Mouse (Mus musculus) heart, adult 8-10 months (tissue): Measurements from ENCODE around the gene Macrod1. TPM values are rescaled to one million over a fixed set of nuclear protein-coding genes. Genes with fewer than 3 reads are reported as not detected.
"Not testable (repeated sequence)": the region's sequence is repeated elsewhere in the genome, so short reads cannot be mapped to it uniquely, and the experiment has no call there.

ENCODE experiments used
- DNase-seq: peaks from one replicate; pipeline ENCODE4 v3.0.0; 2022; ENCODE audit warnings: low spot score
- total RNA-seq, 4 experiments: library from RNA; stranded (reverse); gene quantifications; 2 replicates each; pipeline ENCODE4 v1.2.4; 2022

Macrod1 gene
- total RNA-seq, 4 experiments from 2014 or later: 318 to 340 (median 328) TPM

DNA sequence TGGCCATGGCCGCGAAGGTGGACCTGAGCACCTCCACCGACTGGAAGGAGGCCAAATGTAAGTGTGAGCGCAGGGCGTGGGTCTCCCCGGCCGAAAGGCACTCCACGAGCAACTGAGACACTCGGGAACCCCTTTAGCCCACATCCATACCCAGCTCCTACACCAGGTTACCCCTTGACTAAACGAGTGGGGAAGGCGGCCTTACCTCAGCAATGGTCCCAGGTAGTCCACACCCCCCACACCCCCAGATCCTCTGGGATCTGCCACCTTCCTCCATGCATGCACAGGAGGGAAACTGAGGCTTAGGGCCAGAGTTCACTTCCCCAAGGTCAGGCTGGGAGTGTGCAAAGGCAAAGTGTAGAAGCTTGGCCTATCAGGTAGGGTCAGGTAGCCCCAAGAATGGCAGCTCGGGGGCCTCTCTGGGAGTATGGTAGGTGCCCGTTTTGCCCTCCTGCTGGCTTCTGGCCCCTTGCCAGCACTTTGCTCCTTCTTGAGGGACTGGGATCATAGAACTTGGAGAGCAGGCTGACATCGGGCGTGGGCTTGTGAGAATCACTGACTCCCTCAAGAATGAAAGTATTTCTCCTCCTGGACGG is 614 bp downstream of the Macrod1 start:
- no peak for DNase-seq

DNA sequence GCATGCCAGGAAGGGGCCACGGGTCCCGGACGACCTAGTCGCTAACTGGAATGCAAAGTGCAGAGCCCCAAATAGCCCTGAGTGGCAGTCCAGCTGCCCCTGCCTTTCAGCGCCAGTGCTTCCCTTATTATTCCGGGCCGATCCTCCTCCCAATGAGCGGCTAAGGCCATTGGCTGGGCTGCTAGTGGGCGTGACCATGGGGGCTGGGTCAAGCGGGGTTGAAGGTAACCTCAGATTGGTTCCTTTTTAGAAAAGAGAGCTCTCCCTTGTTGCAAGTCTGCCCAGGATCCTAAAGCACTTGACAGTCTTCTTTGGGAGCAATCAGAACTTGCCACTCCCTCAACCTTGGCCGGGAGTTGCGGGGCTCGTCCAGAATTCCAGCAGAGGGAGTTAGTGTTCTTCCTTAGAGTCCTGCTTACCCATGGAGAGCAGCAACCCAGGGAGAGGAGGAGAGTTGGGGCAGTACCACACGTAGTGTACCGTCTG is 1.2 kb downstream of the Macrod1 start:
- peak; percentile 91 for DNase-seq

DNA sequence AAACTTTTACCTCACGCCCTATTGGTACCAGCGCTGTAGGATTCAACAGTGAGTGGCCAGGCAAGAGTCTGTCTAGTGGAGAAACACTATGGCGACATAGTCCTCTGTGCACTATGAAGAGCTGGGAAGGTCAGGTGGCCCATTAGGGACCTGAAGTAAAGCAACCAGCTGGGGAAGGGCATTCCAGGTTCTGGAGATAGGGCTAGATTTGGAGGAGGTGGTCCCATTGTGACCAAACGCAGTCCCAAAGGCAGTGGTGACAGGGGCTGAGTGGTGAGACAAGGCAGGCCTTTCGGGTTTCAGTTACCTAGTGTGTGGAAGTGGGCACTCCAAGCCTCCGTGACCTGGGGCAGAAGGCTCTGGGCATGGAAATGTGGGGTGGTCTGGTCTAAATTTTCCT is 1.9 kb downstream of the Macrod1 start:
- no peak for DNase-seq

DNA sequence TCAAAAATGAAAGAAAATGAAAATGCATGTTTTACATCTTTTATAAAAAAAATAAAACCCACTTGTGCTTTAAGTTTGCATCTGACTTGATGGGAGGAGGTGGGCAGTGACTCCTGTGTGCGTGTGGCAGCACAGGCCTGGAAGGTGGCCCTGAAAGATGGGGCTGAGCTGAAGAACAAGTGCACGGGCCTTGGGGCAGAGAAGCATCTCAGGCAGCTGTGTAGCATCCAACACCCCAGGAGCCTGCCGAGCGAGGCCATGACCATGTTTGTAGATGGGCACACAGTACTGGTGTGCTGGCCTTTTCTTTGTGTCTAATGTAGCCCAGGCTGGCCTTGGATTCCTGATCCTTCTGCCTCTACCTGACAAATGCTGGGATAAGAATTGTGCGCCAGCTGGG is 5.5 kb downstream of the Macrod1 start:
- DNase-seq: no peak

DNA sequence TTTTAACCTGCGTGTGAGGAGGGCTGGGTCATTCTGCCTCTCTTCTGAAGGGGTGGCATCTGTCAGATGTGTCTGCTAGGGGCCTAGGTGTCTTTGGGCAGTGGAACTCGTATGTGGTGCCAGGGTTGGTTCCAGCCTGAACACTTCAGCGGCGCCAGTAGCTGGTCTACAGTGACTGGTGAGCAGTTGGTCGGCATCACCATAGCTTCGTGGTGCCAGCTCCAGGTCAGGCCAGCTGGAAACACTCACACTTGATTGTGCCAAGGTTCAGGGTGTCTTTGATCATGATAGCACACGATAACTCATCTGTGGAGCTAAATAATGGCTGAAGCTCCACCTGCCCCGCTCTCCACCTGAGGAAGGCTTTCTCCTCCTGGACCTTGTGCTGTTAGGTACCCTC is 6.3 kb downstream of the Macrod1 start:
- DNase-seq: no peak

DNA sequence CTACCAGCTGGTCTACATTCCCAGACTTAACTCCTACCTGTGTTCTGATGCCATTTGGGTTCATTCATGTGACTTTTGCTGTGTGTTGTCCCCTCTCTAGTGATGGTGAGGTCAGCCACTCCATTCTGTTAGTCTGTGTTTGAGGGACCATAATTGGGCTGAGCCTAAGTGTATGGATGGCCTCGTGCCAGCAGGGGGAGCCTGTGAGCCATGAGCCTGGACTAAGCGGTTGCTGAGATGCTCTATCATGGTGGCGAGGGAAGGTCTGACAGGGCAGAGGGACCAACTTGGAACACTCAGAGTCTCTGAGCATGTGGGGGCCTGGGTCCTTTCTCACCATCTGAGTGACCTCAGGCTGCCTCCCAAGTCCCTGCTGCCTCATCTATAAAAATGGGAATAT is 8.0 kb downstream of the Macrod1 start:
- peak; percentile 78 for DNase-seq

DNA sequence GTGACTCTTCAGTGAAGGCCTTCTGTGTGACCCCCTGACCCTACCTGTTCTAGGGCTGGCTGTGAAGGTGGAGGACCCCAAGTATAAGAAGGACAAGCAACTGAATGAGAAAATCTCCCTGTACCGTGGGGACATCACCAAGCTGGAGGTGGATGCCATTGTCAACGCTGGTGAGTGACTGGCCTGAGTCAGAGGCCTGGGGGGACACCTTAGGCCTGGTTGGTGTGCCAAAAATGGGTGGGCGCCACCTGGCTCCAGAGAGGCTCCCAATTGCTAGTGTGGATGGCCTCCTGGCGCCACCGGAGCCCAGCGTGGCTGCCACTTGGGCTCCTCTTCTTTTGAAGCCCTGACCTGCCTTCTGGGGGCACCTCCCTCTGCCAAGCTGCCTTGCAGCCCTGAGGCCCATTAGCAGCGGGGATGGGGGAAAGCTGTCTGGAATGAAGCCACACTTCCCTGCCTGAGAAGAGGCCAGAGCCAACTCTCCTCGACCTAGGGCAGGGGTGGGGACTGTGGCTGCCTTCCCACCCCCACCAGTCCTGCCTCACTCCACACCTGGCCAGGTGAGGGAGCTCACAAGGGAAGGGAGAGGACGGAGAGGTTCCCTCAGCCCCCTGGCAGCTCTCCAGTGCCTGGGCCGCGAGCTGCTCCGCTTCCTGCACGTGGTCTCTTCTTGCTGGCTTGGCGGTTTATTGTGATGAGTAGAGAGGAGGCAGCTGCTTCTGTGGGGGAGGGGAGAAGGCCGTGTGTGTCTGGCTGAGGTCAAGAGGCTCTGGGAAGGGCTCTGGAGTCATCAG is 9.6 kb downstream of the Macrod1 start:
- no peak for DNase-seq

DNA sequence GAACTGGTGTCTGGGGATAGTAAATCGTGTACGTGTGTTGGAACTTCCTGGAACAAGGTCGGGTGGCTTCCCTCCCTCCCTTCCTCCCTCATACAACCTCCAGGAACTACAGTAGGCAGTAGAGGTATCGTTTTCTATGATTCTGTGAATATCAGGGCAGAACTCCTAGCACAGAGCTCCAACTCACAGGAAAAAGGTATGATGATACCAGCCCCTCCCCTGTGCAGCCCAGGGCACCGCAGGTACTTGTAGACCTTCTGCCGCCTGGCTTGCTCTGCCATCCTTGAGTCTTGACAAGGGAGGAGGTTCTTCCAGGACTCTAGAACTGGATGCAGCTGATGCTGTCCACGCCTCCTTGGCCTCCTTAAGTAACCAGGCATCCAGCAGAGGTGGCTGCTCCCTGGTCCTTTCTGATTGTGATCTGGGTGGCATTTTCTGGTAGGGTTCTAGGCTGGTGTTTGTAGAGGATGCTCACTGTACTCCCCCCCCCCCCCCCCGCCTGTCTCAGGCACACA is 10.3 kb downstream of the Macrod1 start:
- DNase-seq: no peak

DNA sequence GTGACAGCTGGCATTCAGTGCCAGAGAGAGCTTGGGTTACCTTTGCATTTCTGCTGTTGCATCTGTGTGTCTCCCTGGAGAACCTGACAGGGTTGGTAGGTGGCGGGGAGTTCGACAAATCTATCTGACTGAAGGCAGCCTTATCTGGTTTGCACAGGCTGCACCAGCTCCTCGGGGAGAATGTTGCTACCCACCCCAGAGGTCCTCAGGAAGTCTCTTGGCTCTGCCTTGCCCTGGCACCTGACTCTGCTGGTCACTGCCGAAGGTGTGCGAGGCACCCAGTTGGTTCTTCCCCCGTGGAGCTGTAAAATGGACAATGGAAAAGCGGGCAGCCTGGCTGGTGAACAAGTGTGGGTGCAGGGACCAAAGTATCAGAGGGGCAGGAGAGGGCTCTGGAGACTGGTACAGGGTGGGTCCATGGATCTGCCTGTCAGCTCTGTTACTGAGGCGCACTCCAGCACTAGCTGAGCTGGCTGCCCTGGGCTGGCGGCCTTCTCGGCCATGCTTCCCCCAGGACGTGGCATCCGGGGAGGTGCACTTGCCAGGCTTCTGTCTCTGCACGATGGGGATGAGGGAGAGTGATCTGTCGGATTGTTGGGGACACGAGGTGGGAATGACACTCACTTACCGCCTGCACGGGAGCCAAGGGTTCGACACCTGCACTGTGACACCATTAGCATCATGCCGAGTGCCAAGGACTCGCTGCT is 10.9 kb downstream of the Macrod1 start:
- DNase-seq: no peak

DNA sequence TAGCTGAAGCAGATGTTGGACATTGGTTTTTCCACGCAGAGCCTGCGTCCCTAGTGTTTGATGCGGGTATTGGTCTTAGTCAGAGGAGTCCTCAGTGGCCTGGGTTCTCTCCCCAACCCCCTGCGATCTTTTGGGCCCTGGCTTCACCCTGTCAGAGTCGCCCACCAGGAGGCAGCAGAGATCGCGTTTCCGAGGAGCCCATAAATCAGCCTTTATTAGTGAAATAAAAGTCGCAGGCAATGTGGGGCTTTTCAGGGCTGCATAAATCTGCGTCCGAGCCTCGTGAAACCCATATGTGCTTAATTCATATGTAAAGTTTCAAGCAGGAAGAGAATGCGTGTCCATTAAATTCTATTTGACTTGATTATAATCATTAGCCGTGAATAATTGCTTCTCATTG is 11.5 kb downstream of the Macrod1 start:
- peak; percentile 70 for DNase-seq

DNA sequence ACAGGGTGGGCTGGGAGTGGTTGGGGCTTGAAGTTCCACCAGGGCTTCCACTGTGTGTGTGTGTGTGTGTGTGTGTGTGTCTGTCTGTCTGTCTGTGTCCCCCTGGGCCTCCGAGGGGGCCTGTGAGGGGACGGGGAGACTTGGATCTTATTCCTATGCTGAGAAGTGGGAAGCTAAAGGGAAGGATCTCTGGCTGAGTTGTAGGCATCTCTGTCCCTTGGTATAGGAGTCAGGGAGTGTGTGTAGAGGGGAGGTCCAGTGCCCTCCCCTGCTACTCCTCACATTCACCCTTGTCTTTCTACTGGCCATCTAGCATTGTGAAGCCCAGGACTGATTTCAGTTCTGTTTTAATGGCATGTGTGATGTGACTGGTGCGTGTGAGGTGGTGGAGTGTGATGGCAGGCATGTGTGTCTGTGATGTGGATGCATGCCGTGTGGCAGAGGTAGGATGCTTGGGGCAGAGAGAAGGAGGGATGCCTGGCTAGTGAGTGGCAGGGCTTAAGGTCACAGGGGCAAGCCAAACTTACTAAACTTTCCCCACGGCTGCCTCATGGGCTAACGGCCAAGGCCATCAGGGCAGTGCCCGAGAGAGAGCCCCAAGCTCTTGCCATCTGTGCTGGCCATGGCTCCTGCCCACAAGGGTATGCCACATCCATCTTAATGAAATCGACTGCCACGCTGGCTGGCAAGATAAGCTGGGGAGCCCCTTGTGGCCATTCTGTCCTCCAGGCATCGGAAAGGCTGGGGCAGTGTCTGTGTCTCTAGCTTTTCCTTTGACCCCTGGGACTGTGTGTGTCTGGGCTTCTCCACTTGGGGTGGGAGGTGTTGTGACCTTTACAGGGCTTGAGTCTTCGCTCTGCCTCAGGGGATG is 12.3 kb downstream of the Macrod1 start:
- DNase-seq: no peak

DNA sequence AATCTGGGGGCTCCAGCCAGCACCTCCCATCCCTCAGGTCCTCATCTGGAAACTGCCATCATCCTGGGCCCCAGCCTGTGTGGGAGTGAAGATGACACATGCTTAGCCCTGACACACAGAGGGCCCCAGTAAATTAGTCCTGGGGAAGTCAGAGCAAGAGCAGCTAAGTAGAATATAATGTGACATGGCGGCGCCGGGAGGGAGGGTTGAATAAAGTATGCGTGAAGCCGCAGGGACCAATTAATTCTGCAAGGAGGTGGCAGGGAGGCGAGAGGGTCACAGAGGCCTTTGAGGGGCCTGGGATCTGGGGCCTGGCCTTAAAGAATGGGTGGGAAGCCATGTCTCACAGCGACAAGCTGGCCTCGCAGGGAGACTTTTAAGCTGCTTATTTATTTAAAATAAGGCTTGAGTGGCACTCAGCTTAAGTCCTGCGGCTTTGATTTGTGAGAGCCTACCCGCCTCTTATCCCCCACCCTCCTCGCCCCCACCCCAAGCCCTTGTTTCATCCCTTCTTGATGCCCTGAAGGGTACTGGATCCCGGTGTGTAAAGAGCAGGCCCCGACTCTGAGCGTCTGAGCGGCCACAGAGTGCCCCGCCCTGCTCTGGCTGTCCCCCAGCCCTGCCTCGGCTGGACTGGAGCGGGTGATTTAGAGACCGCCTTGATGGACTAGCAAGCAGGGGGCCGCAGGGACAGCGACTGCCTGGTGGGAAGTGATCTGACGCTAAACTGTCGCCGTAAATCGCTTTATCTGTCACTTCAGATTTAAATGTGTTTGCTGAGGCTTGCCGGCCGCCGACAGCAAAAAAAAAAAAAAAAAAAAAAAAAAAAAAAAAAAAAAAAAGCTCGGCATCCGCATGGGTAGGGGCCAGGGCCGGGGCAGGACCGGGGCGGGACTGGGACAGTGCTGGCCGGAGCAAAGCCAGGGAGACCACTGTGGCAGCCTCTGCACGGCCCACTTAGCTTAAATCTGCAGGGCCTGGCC is 13.5 kb downstream of the Macrod1 start:
- DNase-seq: no peak

DNA sequence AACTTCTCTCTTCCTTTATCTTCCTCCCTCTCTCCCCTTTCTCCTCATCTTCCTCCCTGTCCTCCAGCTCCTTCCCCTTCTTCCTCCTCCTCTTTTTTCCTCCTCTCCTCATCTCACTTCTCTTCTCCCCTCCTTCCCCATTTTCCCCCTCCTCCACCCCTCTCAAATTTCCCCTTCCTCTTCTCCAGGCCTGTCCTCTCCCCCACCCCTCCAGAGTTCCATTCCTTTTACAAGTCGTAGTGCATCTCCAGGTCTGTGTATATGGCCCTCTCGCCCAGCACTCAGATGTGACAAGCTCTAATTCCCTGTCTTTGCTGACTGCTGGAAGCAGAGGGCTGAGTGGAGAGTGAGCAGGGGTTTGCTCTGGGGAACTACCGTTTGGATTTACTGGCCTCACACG is 14.2 kb downstream of the Macrod1 start:
- no peak for DNase-seq

DNA sequence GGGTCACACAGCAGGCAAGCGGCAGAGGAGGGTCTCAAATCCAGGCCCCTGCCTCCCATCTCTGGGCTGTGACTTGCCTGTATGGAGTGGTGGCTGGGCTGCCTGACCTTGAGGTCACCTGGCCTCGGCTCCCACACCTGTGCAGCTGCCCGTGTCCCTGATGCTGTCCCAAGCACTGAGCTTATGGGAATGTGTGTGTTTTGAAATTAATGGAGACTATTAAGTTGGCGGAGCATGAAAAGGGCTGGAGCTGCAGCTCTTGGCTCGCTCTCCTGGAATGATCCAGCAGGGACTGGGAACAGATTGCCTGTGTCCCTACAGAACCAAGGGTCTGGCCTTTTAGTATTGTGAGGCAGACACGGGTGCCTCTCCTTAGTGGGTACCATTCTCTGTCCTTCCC is 15.6 kb downstream of the Macrod1 start:
- no peak for DNase-seq

DNA sequence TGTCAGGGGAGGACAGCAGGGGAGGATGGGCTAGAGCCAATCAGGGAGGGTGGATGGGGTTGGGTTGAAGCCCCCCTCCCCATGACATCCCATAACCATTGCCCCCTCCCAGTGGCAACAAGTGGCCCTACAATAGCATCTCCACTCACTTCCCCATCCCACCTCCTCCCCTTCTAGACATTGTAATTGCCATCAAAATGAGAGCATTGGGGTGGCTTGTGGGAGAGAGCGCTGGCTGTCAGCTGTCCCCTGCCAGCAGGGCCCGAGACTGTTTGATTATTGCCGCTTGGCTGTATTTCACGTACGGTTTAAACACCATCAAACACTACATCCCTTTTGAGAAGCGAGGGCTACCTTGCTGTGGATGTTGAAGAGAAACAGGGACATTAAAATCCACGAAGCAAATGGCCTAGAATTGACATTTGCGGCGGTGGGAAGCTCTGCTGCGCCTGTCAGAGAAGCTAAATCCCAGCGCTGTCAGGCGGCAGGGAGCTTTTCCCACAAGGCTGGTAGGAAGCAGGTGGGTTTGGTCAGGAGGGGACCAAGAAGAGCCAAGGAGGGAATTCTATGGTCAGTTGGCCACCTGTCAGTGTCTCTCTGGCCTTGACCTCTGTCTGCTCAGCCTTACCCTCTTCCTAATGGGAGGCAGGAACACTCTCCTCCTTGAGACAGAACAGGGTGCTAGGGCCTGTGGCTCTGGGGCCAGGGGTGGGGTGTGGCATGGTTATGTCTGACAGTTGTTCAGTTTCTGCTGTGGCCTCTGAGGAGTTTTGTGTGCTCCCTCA is 17.6 kb downstream of the Macrod1 start:
- DNase-seq: no peak

DNA sequence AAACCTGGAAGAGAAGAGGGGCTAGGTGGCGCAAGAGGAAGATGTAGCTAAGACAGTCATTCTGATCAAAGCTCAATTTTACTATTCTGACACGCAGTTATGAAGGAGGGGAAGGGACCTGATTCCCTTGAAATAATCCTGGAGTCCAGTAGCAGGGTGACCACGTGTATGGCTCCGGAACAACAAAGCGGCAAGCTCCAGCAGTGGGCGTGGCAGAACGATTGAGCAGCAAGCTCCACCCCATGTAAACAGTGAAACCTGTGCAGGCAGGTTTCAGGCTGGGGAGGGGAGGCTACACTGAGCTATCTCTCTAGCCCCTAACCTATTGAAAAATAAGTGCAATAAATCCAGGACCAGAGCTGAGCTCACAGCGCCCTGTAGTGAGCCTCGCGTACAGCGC is 18.7 kb downstream of the Macrod1 start:
- DNase-seq: not testable (repeated sequence)

DNA sequence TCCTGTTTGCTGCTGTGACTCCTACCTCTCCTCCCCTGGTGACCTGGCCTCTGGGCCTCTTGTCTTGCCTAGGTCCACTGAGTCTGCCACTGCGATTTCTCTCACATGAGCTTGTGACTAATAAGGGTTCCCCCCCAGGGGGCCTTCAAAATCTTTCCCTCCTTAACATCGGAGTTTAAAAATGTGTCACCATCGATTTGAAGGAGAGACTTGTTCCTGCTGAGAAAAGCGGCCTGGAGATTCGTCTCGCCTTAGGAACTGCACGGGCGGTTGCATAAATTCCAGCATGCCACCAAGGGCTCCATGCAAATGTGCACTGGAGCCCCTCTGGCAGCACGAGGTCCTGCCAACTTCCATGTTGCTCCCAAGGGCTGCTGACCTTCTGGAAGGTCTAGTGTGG is 21.1 kb downstream of the Macrod1 start:
- DNase-seq: no peak

DNA sequence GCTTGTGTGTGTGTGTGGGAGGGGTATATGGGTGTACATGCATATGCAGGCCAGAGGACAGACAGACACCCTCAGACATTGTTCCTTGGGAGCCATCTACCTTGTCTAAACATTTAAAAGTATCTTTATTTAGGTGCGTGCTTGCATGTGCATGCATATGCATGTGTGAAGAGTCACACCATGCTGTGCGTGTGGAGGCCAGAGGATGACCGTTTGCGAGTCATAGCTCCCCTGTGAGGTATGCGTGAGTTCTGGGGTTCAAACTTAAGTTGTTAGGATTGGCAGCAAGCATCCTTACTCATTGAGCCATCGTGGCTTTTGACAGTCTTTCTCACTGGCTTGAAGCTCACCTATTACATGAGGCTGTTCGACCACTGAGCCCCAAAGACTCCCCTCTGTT is 21.7 kb downstream of the Macrod1 start:
- no peak for DNase-seq

DNA sequence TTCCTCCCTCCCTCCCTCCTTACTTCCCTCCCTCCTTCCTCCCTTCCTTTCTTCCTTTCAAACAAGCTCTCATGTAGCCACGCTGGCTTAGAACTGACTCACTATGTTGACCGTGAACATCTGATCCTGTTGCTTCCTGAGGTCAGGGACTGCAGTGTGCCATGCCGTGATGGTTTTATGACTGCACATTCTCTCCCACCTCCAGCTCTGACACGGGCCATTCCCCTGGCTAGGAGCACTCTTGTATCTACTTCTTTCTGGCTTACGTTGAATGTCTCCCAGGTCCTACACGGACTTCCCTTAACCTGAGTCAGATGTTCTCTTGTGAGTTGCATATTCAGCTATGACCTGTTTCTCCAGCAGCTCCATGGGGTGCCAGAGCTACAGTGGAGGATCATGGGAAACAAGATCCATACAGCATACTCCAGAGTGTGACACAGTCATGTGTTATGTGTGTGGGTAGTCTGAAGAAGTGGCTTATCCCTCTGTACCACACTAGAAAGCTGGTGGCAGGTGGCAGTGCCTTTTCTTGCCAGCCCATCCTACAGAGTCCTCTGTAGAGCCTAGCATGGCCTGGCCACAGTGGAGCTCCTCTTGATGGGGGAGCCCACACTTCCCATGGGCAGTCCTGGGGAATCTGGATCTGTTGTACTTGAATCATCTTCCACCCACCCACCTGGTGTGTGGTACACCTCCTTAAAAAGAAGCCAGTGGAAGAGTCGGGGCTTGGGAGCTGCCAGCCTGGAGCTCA is 25.1 kb downstream of the Macrod1 start:
- DNase-seq: no peak
